Mouse (Mus musculus): ENCODE data around the gene Ermp1.

Ermp1 gene

GRCm38 (mm10) chr19:29660835-29661764 is 12.9 kb upstream of the Ermp1 start:
- no peak for DNase-seq

- no peak for DNase-seq
Measured at GRCm38 (mm10) chr19:29659705-29660104, 11.5 kb upstream of the Ermp1 start.

GRCm38 (mm10) chr19:29658836-29659235 is 10.6 kb upstream of the Ermp1 start:
- DNase-seq: no peak

- DNase-seq: no peak
Measured at GRCm38 (mm10) chr19:29657558-29657957, 9.3 kb upstream of the Ermp1 start.

GRCm38 (mm10) chr19:29657033-29657432 is 8.8 kb upstream of the Ermp1 start:
- no peak for DNase-seq

- DNase-seq: no peak
Measured at GRCm38 (mm10) chr19:29656620-29657019, 8.4 kb upstream of the Ermp1 start.

GRCm38 (mm10) chr19:29656029-29656428 is 7.8 kb upstream of the Ermp1 start:
- no peak for DNase-seq

- DNase-seq: no peak
Measured at GRCm38 (mm10) chr19:29655148-29655547, 6.9 kb upstream of the Ermp1 start.

GRCm38 (mm10) chr19:29653768-29654265 is 5.6 kb upstream of the Ermp1 start:
- no peak for DNase-seq

- no peak for DNase-seq
Measured at GRCm38 (mm10) chr19:29649683-29650082, 1.5 kb upstream of the Ermp1 start.

GRCm38 (mm10) chr19:29648550-29648914 is 317 bp upstream of the Ermp1 start:
- no peak for DNase-seq

- peak in 1 of 2 experiments; percentile 24 for DNase-seq
Measured at GRCm38 (mm10) chr19:29644747-29645146, 3.5 kb downstream of the Ermp1 start.

GRCm38 (mm10) chr19:29643194-29643922 is 4.9 kb downstream of the Ermp1 start:
- DNase-seq: no peak

GRCm38 (mm10) chr19:29642211-29642610 is 6.0 kb downstream of the Ermp1 start:
- DNase-seq: no peak

- DNase-seq: no peak
Measured at GRCm38 (mm10) chr19:29641510-29641909, 6.7 kb downstream of the Ermp1 start.

- peak; percentile 18 to 50 for DNase-seq
Measured at GRCm38 (mm10) chr19:29641055-29641454, 7.2 kb downstream of the Ermp1 start.

- no peak for DNase-seq
Measured at GRCm38 (mm10) chr19:29612102-29612501, 36.1 kb downstream of the Ermp1 start.

GRCm38 (mm10) chr19:29610907-29611306 is 37.3 kb downstream of the Ermp1 start:
- DNase-seq: no peak

GRCm38 (mm10) chr19:29608212-29608611 is 40.0 kb downstream of the Ermp1 start:
- no peak for DNase-seq

GRCm38 (mm10) chr19:29607521-29607920 is 40.7 kb downstream of the Ermp1 start:
- no peak for DNase-seq

- DNase-seq: no peak
Measured at GRCm38 (mm10) chr19:29604653-29605052, 43.6 kb downstream of the Ermp1 start.

- no peak for DNase-seq
Measured at GRCm38 (mm10) chr19:29603548-29604353, 44.5 kb downstream of the Ermp1 start.

- no peak for DNase-seq
Measured at GRCm38 (mm10) chr19:29598981-29599380, 49.2 kb downstream of the Ermp1 start.

All from kidney, postnatal 25 days (tissue).